ENCODE assay signal across 8 mouse cellular contexts in the genomic region with DNA sequence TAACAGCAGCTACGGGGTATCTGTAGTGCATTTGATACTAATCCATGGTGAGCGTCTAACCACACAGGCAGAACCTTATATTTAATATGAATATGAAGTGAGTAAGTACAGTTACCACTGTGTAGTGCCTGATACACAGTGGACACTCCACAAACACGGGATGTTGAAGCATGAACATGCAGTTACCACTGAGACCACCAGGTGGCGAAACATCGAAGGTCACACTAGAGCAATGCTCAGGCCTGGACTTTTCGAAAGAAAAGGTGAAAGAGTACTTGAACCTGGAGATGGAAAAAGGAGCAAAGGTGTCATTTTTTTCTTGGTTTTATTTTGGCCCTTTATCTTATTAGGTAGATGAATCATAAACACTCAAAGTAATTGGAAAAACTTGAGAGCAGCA. TPM values are rescaled to one million over a fixed set of nuclear protein-coding genes. Genes with fewer than 3 reads are reported as not detected.
A peak's percentile ranks its signal among the peaks of the same experiment; 100 is the strongest.
DNase-seq lines count a peak whose midpoint lies in the region; ATAC-seq and TF ChIP-seq lines count a peak whose summit lies in the region.

No protein-coding gene starts in this region.

- H3K4me2 ChIP-seq in neural tube, embryonic 15.5 days, result no peak overlapping the region
- H3K4me2 ChIP-seq in embryonic facial prominence, embryonic 14.5 days (ENCODE audit: low read depth, low read length), result no peak overlapping the region
- H3K4me2 ChIP-seq in hindbrain, postnatal 0 days (ENCODE audit: low read depth, low read length), result no peak overlapping the region
- no peak overlapping the region for H3K4me2 ChIP-seq in limb, embryonic 14.5 days (replicated peaks; ENCODE audit: low read depth, low read length, severe bottlenecking)

- DNase-seq in neural tube, embryonic 10.5 days (ENCODE audit: extremely low spot score, low spot score), result peak; percentile 60
- peak; percentile 78 for DNase-seq in adrenal gland, postnatal 14 days
- DNase-seq in embryonic facial prominence, embryonic 14.5 days (ENCODE audit: low spot score), result peak; percentile 56
- peak; percentile 78 for DNase-seq in hindbrain, postnatal 0 days (ENCODE audit: low spot score)
- DNase-seq in limb, embryonic 14.5 days (ENCODE audit: low spot score), result peak; percentile 68
- peak; percentile 45 to 67 for DNase-seq in right cerebral cortex, postnatal 10 days (ENCODE audit: low spot score in 2 of 2)

- 0 out of 2 replicates have a peak, but pooled peaks cover 10% of the 10 kb centered on the region for H3K4me1 ChIP-seq in neural tube, embryonic 15.5 days
- peaks cover 12% of the 10 kb centered on the region; the same call in 1 of the 2 replicates for H3K4me1 ChIP-seq in embryonic facial prominence, embryonic 14.5 days (ENCODE audit: control insufficient read depth, insufficient read depth, low read length)
- H3K4me1 ChIP-seq in hindbrain, postnatal 0 days (ENCODE audit: insufficient read depth, low read length), result no peaks in the 10 kb centered on the region
- no peaks in the 10 kb centered on the region; the same call in 1 of the 2 replicates for H3K4me1 ChIP-seq in limb, embryonic 14.5 days (ENCODE audit: control insufficient read depth, insufficient read depth, low read length)

- no peak for ATAC-seq in neural tube, embryonic 15.5 days (ENCODE audit: low FRiP score)
- ATAC-seq in embryonic facial prominence, embryonic 14.5 days (ENCODE audit: low read depth), result no peak
- 0 out of 2 replicates have a peak, but pooled peaks have one; percentile 62 for ATAC-seq in hindbrain, postnatal 0 days
- no peak for ATAC-seq in limb, embryonic 14.5 days (ENCODE audit: low FRiP score, low read depth)
- ATAC-seq in erythroid progenitor cell, adult 5-6 weeks (replicated peaks; ENCODE audit: low FRiP score, poor library complexity, severe bottlenecking), result no peak

- no peak overlapping the region for H3K27ac ChIP-seq in neural tube, embryonic 15.5 days (replicated peaks)
- no peak overlapping the region for H3K27ac ChIP-seq in embryonic facial prominence, embryonic 14.5 days (replicated peaks; ENCODE audit: low read depth, low read length)
- no peak overlapping the region for H3K27ac ChIP-seq in hindbrain, postnatal 0 days
- H3K27ac ChIP-seq in limb, embryonic 14.5 days (replicated peaks; ENCODE audit: low read depth, low read length), result no peak overlapping the region

- H3K9me3 ChIP-seq in neural tube, embryonic 15.5 days (replicated peaks), result no peaks in the 10 kb centered on the region
- H3K9me3 ChIP-seq in embryonic facial prominence, embryonic 14.5 days (ENCODE audit: control insufficient read depth, low read length), result no peaks in the 10 kb centered on the region
- H3K9me3 ChIP-seq in hindbrain, postnatal 0 days (ENCODE audit: low read length), result no peaks in the 10 kb centered on the region
- H3K9me3 ChIP-seq in limb, embryonic 14.5 days (ENCODE audit: control insufficient read depth, low read length), result no peaks in the 10 kb centered on the region

- TF ChIP-seq POLR2A in limb, embryonic 14.5 days (IDR thresholded peaks at IDR 0.05; ENCODE audit: borderline replicate concordance, extremely low read depth, insufficient read depth, insufficient read length), result no peak

- no peaks in the 10 kb centered on the region for H3K36me3 ChIP-seq in neural tube, embryonic 15.5 days
- H3K36me3 ChIP-seq in embryonic facial prominence, embryonic 14.5 days (ENCODE audit: control insufficient read depth, insufficient read depth, low read length), result no peaks in the 10 kb centered on the region
- no peaks in the 10 kb centered on the region for H3K36me3 ChIP-seq in hindbrain, postnatal 0 days (ENCODE audit: insufficient read depth, low read length)
- no peaks in the 10 kb centered on the region for H3K36me3 ChIP-seq in limb, embryonic 14.5 days (ENCODE audit: control insufficient read depth, insufficient read depth, low read length)

- TF ChIP-seq CTCF in hindbrain, postnatal 0 days (IDR thresholded peaks at IDR 0.05; ENCODE audit: low read depth), result peak; percentile 92

- H3K4me3 ChIP-seq in neural tube, embryonic 15.5 days (replicated peaks), result no peak overlapping the region
- no peak overlapping the region for H3K4me3 ChIP-seq in embryonic facial prominence, embryonic 14.5 days (ENCODE audit: low read depth, low read length)
- H3K4me3 ChIP-seq in hindbrain, postnatal 0 days (ENCODE audit: low read length), result no peak overlapping the region
- no peak overlapping the region for H3K4me3 ChIP-seq in limb, embryonic 14.5 days (replicated peaks; ENCODE audit: low read length)

- H3K27me3 ChIP-seq in neural tube, embryonic 15.5 days (replicated peaks), result no peaks in the 10 kb centered on the region
- H3K27me3 ChIP-seq in embryonic facial prominence, embryonic 14.5 days (replicated peaks; ENCODE audit: control insufficient read depth, insufficient read depth, low read length), result no peaks in the 10 kb centered on the region
- no peaks in the 10 kb centered on the region for H3K27me3 ChIP-seq in hindbrain, postnatal 0 days (ENCODE audit: insufficient read depth, low read length)
- H3K27me3 ChIP-seq in limb, embryonic 14.5 days (ENCODE audit: control insufficient read depth, insufficient read depth, low read length), result no peaks in the 10 kb centered on the region

- 35% methylated on average over 6 of the region's 6 CpGs for WGBS in neural tube, embryonic 15.5 days
- 32% methylated on average over 6 of the region's 6 CpGs for WGBS in embryonic facial prominence, embryonic 14.5 days
- WGBS in hindbrain, postnatal 0 days, result 39% methylated on average over 6 of the region's 6 CpGs
- WGBS in limb, embryonic 14.5 days, result 41% methylated on average over 6 of the region's 6 CpGs

- no peak overlapping the region for H3K9ac ChIP-seq in neural tube, embryonic 15.5 days (replicated peaks)
- H3K9ac ChIP-seq in embryonic facial prominence, embryonic 14.5 days (ENCODE audit: low read depth, low read length), result no peak overlapping the region
- no peak overlapping the region for H3K9ac ChIP-seq in hindbrain, postnatal 0 days (replicated peaks; ENCODE audit: low read length)
- H3K9ac ChIP-seq in limb, embryonic 14.5 days (ENCODE audit: low read depth, low read length, severe bottlenecking), result no peak overlapping the region

RNA-seq across cellular contexts. Expression of gene Uaca, which starts 38.1 kb away (rescaled TPM):
- 16.9 and 24.6 TPM in 2 replicates for polyA plus RNA-seq in neural tube, embryonic 15.5 days (2015; fragmentation: Nextera tagmentation; extraction: Ambion mirVana)
- total RNA-seq in adrenal gland, postnatal 14 days (2021), result 42.3 and 51.9 TPM in 2 replicates
- polyA plus RNA-seq in embryonic facial prominence, embryonic 14.5 days (2014; fragmentation: Nextera tagmentation; extraction: Ambion mirVana), result 31.5 and 31.8 TPM in 2 replicates
- total RNA-seq in hindbrain, postnatal 0 days (2014; rRNA removed), result 5.8 and 7.4 TPM in 2 replicates
- 13.3 and 13.5 TPM in 2 replicates for polyA plus RNA-seq in hindbrain, postnatal 0 days (2015; fragmentation: Nextera tagmentation; extraction: Ambion mirVana)
- 14.8 and 23.5 TPM in 2 replicates for polyA plus RNA-seq in limb, embryonic 14.5 days (2012; rRNA removed)
- 13.2 and 21.7 TPM in 2 replicates for polyA plus RNA-seq in limb, embryonic 14.5 days (2014; fragmentation: Nextera tagmentation; extraction: Ambion mirVana)
- 2.1 TPM in 1 of 2 replicates, not detected in the other for total RNA-seq in erythroid progenitor cell, adult 5-6 weeks (2015; ENCODE audit: low replicate concordance)
- total RNA-seq in erythroid progenitor cell, adult 5-6 weeks (2017; ENCODE audit: low replicate concordance), result 0.64 and 0.76 TPM in 2 replicates

RNA-seq across cellular contexts. Expression of gene Larp6, which starts 43.5 kb away (rescaled TPM):
- polyA plus RNA-seq in neural tube, embryonic 15.5 days (2015; fragmentation: Nextera tagmentation; extraction: Ambion mirVana), result 21.5 and 24.1 TPM in 2 replicates
- total RNA-seq in adrenal gland, postnatal 14 days (2021), result 2.3 and 2.7 TPM in 2 replicates
- polyA plus RNA-seq in embryonic facial prominence, embryonic 14.5 days (2014; fragmentation: Nextera tagmentation; extraction: Ambion mirVana), result 3.3 and 4.7 TPM in 2 replicates
- 33.4 and 38.2 TPM in 2 replicates for total RNA-seq in hindbrain, postnatal 0 days (2014; rRNA removed)
- 23.8 and 26.0 TPM in 2 replicates for polyA plus RNA-seq in hindbrain, postnatal 0 days (2015; fragmentation: Nextera tagmentation; extraction: Ambion mirVana)
- polyA plus RNA-seq in limb, embryonic 14.5 days (2012; rRNA removed), result 3.8 and 4.3 TPM in 2 replicates
- 3.8 and 4.7 TPM in 2 replicates for polyA plus RNA-seq in limb, embryonic 14.5 days (2014; fragmentation: Nextera tagmentation; extraction: Ambion mirVana)
- total RNA-seq in erythroid progenitor cell, adult 5-6 weeks (2015; ENCODE audit: low replicate concordance), result 1.3 TPM in 1 of 2 replicates, not detected in the other
- not detected in 2 replicates for total RNA-seq in erythroid progenitor cell, adult 5-6 weeks (2017; ENCODE audit: low replicate concordance)
